Mouse (Mus musculus) hindbrain, postnatal 0 days (tissue): ENCODE measurements around the gene Gm19935. TPM values are rescaled to one million over a fixed set of nuclear protein-coding genes. Genes with fewer than 3 reads are reported as not detected.
A peak's percentile ranks its signal among the peaks of the same experiment; 100 is the strongest.

Experiments used
- ATAC-seq: fragments of 200-750 bp; cut with Nextera tagmentation; 2 replicates; pipeline ENCODE4 v1.8.0; 2017; ENCODE audit warnings: mild to moderate bottlenecking, moderate TSS enrichment, moderate library complexity
- DNase-seq: peaks from one replicate; pipeline ENCODE4 v3.0.0-alpha.2; 2015; ENCODE audit warnings: low spot score
- H3K27ac ChIP-seq: fragments of 300-500 bp; sonication (generic); 2 replicates; pipeline ENCODE4 v1.5.1; 2014; ENCODE audit warnings: mild to moderate bottlenecking
- H3K27me3 ChIP-seq: fragments of 300-500 bp; sonication (generic); 2 replicates; pipeline ENCODE4 v1.6.1; 2014; ENCODE audit warnings: low read length, mixed read lengths; ENCODE audit not compliant: insufficient read depth
- H3K36me3 ChIP-seq: fragments of 300-500 bp; sonication (generic); 2 replicates; pipeline ENCODE4 v1.6.1; 2014; ENCODE audit warnings: low read length, mixed read lengths; ENCODE audit not compliant: insufficient read depth
- H3K4me1 ChIP-seq: fragments of 300-500 bp; sonication (generic); 2 replicates; pipeline ENCODE4 v1.6.1; 2014; ENCODE audit warnings: antibody characterized with exemption, low read length, mixed read lengths; ENCODE audit not compliant: insufficient read depth
- H3K4me2 ChIP-seq: fragments of 300-500 bp; sonication (generic); 2 replicates; pipeline ENCODE4 v1.6.1; 2014; ENCODE audit warnings: low read depth, mild to moderate bottlenecking, low read length, moderate library complexity, mixed read lengths
- H3K4me3 ChIP-seq: fragments of 300-500 bp; sonication (generic); 2 replicates; pipeline ENCODE4 v1.5.1; 2014; ENCODE audit warnings: low read length
- H3K9ac ChIP-seq: fragments of 300-500 bp; sonication (generic); replicated peaks from 2 replicates; pipeline ENCODE4 v1.6.1; 2014; ENCODE audit warnings: mild to moderate bottlenecking, low read length, moderate library complexity, mixed read lengths
- H3K9me3 ChIP-seq: fragments of 300-500 bp; sonication (generic); 2 replicates; pipeline ENCODE4 v1.6.1; 2016; ENCODE audit warnings: low read length, mixed read lengths
- CTCF ChIP-seq: IDR thresholded peaks from 2 replicates; pipeline ENCODE4 v1.5.1; 2016; ENCODE audit warnings: antibody characterized with exemption, control low read depth, low read depth
- WGBS: fragments of 180-500 bp; shearing (Covaris S2); extraction: QIAGEN DNeasy Blood & Tissue Kit; methylation state at CpG from one replicate; pipeline ENCODE4 v1.1.7; 2014; 5-methylcytosine and 5-hydroxymethylcytosine counted together
- polyA plus RNA-seq: library from polyadenylated mRNA; unstranded; fragments of >200 nt; fragmentation: Nextera tagmentation; extraction: Ambion mirVana; gene quantifications from 2 replicates; pipeline ENCODE4 v1.2.1, GENCODE M21; 2015
- total RNA-seq: library from RNA; depleted of rRNA; stranded (reverse); fragments of >200 nt; gene quantifications from 2 replicates; pipeline ENCODE4 v1.2.3, GENCODE M21; 2014; rRNA removed

The Gm19935 gene
- total RNA-seq (2.0 and 7.2 TPM in 2 replicates), polyA plus RNA-seq (3.9 and 5.5 TPM in 2 replicates)

DNA sequence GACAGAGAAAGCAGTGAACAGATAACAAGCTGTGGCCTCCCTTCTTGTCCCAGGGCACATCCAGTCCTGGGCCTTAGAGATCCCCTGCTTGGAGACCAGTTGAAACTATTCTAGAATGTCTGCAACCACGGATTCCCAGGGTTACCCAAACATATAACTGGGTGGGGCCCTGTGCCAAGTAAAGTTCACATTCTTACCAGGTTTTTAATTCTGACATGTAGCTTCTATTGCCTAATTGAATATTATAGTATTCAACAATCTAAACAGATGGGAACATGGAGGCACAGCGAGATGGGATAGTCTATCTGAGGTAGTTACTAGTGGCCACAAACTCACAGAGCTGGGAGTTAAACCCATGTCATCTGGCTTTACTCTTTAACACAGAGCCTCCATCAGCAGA lies at the start of gene Gm19935:
Gm19935 (minus strand) TSS at position 101 of the 400 bp plus-strand sequence.
- ATAC-seq = no peak
- TF ChIP-seq CTCF = no peak

GRCm38 (mm10) chr8:90862038-90862437 lies 44.8 kb upstream of the Gm19935 start:
- ATAC-seq (peak; percentile 87), DNase-seq (peak; percentile 81)
- H3K9ac ChIP-seq = no peak overlapping the region
- no peaks in the 10 kb centered on the region for H3K27me3 ChIP-seq
- H3K4me2 ChIP-seq = peak overlapping the region; percentile 25; the same call in 1 of the 2 replicates
- no peak for TF ChIP-seq CTCF
- H3K36me3 ChIP-seq = no peaks in the 10 kb centered on the region
- 7% methylated on average over 9 of the region's 9 CpGs for WGBS
- no peak overlapping the region for H3K4me3 ChIP-seq
- peaks cover 15% of the 10 kb centered on the region for H3K4me1 ChIP-seq
- peak overlapping the region; percentile 72 for H3K27ac ChIP-seq
- no peaks in the 10 kb centered on the region for H3K9me3 ChIP-seq

More for the DNA sequence above, at the start of gene Gm19935:
- no peaks in the 10 kb centered on the region for H3K27me3 ChIP-seq
- H3K4me1 ChIP-seq = peaks cover 5% of the 10 kb centered on the region; the same call in 1 of the 2 replicates
- no peaks in the 10 kb centered on the region for H3K36me3 ChIP-seq
- no peak for DNase-seq
- peak within 1 kb of the TSS; percentile 39 for H3K4me2 ChIP-seq
- peak within 1 kb of the TSS; percentile 48; the same call in 1 of the 2 replicates for H3K27ac ChIP-seq
- 0 out of 2 replicates have a peak within 1 kb of the TSS, but pooled peaks have one; percentile 7 for H3K4me3 ChIP-seq
- peak within 1 kb of the TSS; percentile 13; the same call in 1 of the 2 replicates for H3K9ac ChIP-seq
- H3K9me3 ChIP-seq = no peaks in the 10 kb centered on the region
- 69% methylated on average over 2 of the region's 2 CpGs for WGBS

- no peaks in the 10 kb centered on the region for H3K9me3 ChIP-seq
- no peaks in the 10 kb centered on the region for H3K36me3 ChIP-seq
- H3K4me1 ChIP-seq = peaks cover 15% of the 10 kb centered on the region
- peak overlapping the region; percentile 25; the same call in 1 of the 2 replicates for H3K4me2 ChIP-seq
- DNase-seq (peak; percentile 72), ATAC-seq (peak; percentile 63; the same call in 1 of the 2 replicates)
- 12% methylated on average over 9 of the region's 9 CpGs for WGBS
- peak overlapping the region; percentile 72 for H3K27ac ChIP-seq
- no peaks in the 10 kb centered on the region for H3K27me3 ChIP-seq
- H3K9ac ChIP-seq = no peak overlapping the region
- no peak overlapping the region for H3K4me3 ChIP-seq
- peak; percentile 26; the same call in 1 of the 2 replicates for TF ChIP-seq CTCF
Measured at GRCm38 (mm10) chr8:90861266-90861944, 44.2 kb upstream of the Gm19935 start.

DNA sequence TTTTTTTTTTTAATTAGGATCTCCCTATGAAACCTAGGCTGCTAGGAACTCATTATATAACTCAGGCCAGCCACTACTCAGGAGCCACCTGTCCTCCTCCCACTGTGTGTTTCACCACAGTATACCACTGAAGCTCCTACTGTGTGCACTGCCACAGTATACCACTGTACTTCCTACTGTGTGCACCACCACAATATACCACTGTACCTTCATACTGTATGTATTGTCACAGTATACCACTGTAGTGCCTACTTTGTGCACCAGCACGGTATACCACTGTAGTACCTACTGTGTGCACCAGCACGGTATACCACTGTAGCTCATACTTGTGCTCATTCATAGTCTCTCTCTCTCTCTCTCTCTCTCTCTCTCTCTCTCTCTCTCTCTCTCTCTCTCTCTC lies 40.9 kb upstream of the Gm19935 start:
- Histone ChIP-seq H3K4me2 (no peak overlapping the region), H3K4me3 (no peak overlapping the region), H3K27ac (no peak overlapping the region), H3K36me3 (no peaks in the 10 kb centered on the region), H3K9me3 (no peaks in the 10 kb centered on the region), H3K27me3 (no peaks in the 10 kb centered on the region), H3K4me1 (peaks cover 15% of the 10 kb centered on the region), H3K9ac (no peak overlapping the region)
- WGBS = 95% methylated on average over 2 of the region's 2 CpGs
- no peak for TF ChIP-seq CTCF
- ATAC-seq = no peak
- DNase-seq = no peak

- no peaks in the 10 kb centered on the region for H3K9me3 ChIP-seq
- H3K4me2 ChIP-seq = no peak overlapping the region
- no peak for TF ChIP-seq CTCF
- H3K4me1 ChIP-seq = peaks cover 9% of the 10 kb centered on the region; the same call in 1 of the 2 replicates
- no peaks in the 10 kb centered on the region for H3K27me3 ChIP-seq
- 59% methylated on average over 1 of the region's 1 CpGs for WGBS
- H3K9ac ChIP-seq = no peak overlapping the region
- DNase-seq = no peak
- H3K4me3 ChIP-seq = no peak overlapping the region
- ATAC-seq = no peak
- H3K36me3 ChIP-seq = no peaks in the 10 kb centered on the region
- H3K27ac ChIP-seq = no peak overlapping the region
Measured at GRCm38 (mm10) chr8:90856952-90857351, 39.8 kb upstream of the Gm19935 start.

DNA sequence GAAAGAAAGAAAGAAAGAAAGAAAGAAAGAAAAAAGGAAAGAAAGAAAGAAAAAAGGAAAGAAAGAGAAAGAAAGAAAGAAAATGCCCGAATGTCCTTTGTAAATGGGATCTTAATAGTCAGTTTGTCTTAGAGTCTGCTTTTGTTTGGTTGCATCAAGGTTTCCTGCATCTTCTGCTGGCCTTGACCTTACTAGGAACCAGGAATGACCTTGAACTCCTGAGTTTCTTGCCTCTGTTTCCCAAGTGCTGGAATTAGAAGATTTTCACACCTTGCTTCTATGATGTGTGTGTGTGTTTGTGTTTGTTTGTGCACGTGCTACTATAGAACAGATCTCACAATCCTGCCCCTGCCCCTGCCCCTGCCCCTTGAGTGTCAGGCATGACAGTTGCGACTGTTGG lies 39.0 kb upstream of the Gm19935 start:
- no peaks in the 10 kb centered on the region for H3K36me3 ChIP-seq
- H3K4me2 ChIP-seq = no peak overlapping the region
- TF ChIP-seq CTCF = no peak
- H3K4me1 ChIP-seq = peaks cover 1% of the 10 kb centered on the region; the same call in 1 of the 2 replicates
- no peak overlapping the region for H3K9ac ChIP-seq
- no peak overlapping the region for H3K4me3 ChIP-seq
- H3K27me3 ChIP-seq = no peaks in the 10 kb centered on the region
- no peak for DNase-seq
- no peak overlapping the region for H3K27ac ChIP-seq
- ATAC-seq = no peak
- WGBS = 90% methylated on average over 3 of the region's 3 CpGs
- no peaks in the 10 kb centered on the region for H3K9me3 ChIP-seq

DNA sequence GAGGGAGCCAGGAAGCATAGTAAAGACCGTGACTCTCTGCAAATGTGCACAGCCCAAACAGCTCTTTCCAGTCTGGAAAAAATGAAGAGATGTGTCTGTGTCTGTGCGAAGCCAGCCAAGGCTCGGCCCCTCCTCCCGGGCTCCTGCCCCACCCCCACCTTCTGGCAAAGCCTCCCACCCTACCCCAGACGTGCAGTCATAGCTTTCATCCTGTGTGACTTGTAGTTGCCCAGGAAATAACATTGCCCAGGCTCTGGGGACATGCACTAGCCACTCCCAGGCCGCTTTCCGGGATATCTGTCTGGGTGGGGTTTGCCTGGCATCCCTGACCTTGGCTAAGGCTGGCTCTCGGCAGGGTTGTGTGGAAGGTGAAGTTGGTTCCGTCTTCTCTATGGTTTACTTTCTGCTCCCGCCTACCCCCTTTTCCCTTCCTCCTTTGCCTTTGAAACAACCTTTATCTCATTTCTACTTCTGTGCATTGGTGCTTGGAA lies 37.5 kb upstream of the Gm19935 start:
- H3K4me3 ChIP-seq = no peak overlapping the region
- peak; percentile 90 for ATAC-seq
- DNase-seq = peak; percentile 66
- no peak for TF ChIP-seq CTCF
- H3K9me3 ChIP-seq = no peaks in the 10 kb centered on the region
- H3K4me2 ChIP-seq = peak overlapping the region; percentile 30
- H3K27ac ChIP-seq = peak overlapping the region; percentile 45; the same call in 1 of the 2 replicates
- WGBS = 10% methylated on average over 10 of the region's 10 CpGs
- no peaks in the 10 kb centered on the region for H3K27me3 ChIP-seq
- H3K4me1 ChIP-seq = peaks cover 2% of the 10 kb centered on the region; the same call in 1 of the 2 replicates
- H3K9ac ChIP-seq = no peak overlapping the region
- H3K36me3 ChIP-seq = no peaks in the 10 kb centered on the region
